Mouse (Mus musculus) MEL (cell line): ENCODE measurements around the gene Nr5a1. TPM values are rescaled to one million over a fixed set of nuclear protein-coding genes. Genes with fewer than 3 reads are reported as not detected.

Experiments used
- DNase-seq: peaks from one replicate; pipeline ENCODE4 v3.0.0; 2011; ENCODE audit warnings: low read depth, low spot score
- H3K27ac ChIP-seq: 2 replicates; pipeline ENCODE4 v1.5.1; 2012; ENCODE audit warnings: low read depth, mild to moderate bottlenecking, control low read depth, low read length, moderate library complexity; ENCODE audit not compliant: control insufficient read depth
- H3K27me3 ChIP-seq, 2 experiments: fragments of 150-350 bp in 1 of 2; sonication (generic) in 1 of 2; 2 replicates each; pipeline ENCODE4 v1.6.1; 2012; ENCODE audit warnings: low read length in 2 of 2, mild to moderate bottlenecking in 2 of 2, improper control_type of control experiment in 1 of 2, moderate library complexity in 1 of 2; ENCODE audit not compliant: insufficient read depth in 2 of 2, control insufficient read depth in 1 of 2
- H3K36me3 ChIP-seq, 2 experiments: 2 replicates each; pipeline ENCODE4 v1.6.1; 2012 to 2014; ENCODE audit warnings: low read length in 2 of 2, improper control_type of control experiment in 1 of 2, inconsistent platforms in 1 of 2, mild to moderate bottlenecking in 1 of 2; ENCODE audit not compliant: insufficient read depth in 2 of 2, control insufficient read depth in 1 of 2
- H3K4me1 ChIP-seq, 2 experiments: fragments of 150-350 bp in 1 of 2; sonication (generic) in 1 of 2; 2 replicates each; pipeline ENCODE4 v1.6.1; 2012; ENCODE audit warnings: low read length in 2 of 2, improper control_type of control experiment in 1 of 2, mild to moderate bottlenecking in 1 of 2; ENCODE audit not compliant: insufficient read depth in 2 of 2, control insufficient read depth in 1 of 2
- H3K4me3 ChIP-seq, 2 experiments: fragments of 150-350 bp in 1 of 2; sonication (generic) in 1 of 2; 2 replicates each; pipeline ENCODE4 v1.5.1; 2012; ENCODE audit warnings: low read depth in 2 of 2, low read length in 2 of 2, mild to moderate bottlenecking in 2 of 2, moderate library complexity in 2 of 2, control low read depth in 1 of 2, improper control_type of control experiment in 1 of 2; ENCODE audit not compliant: control insufficient read depth in 1 of 2, insufficient read depth in 1 of 2
- H3K79me2 ChIP-seq: 2 replicates; pipeline ENCODE4 v1.6.1; 2012; ENCODE audit warnings: mild to moderate bottlenecking, low read length, moderate library complexity; ENCODE audit not compliant: control insufficient read depth, poor library complexity, insufficient read depth
- H3K9ac ChIP-seq: 2 replicates; pipeline ENCODE4 v1.6.1; 2012; ENCODE audit warnings: low read depth, mild to moderate bottlenecking, control low read depth, low read length, moderate library complexity; ENCODE audit not compliant: control insufficient read depth, poor library complexity, severe bottlenecking
- H3K9me3 ChIP-seq: fragments of 150-350 bp; sonication (generic); replicated peaks from 2 replicates; pipeline ENCODE4 v1.6.1; 2012; ENCODE audit warnings: mild to moderate bottlenecking, low read length, improper control_type of control experiment, moderate library complexity; ENCODE audit not compliant: insufficient read depth
- CHD2 ChIP-seq: IDR thresholded peaks from 2 replicates; pipeline ENCODE4 v1.6.1; 2011; ENCODE audit warnings: low read length, improper control_type of control experiment
- ELF1 ChIP-seq: IDR thresholded peaks from 2 replicates; pipeline ENCODE4 v1.6.1; 2014; ENCODE audit warnings: low read depth, mild to moderate bottlenecking, inconsistent platforms, low read length, improper control_type of control experiment, moderate library complexity
- EP300 ChIP-seq, 2 experiments: IDR thresholded peaks; 2 replicates each; pipeline ENCODE4 v1.6.1; 2011; ENCODE audit warnings: improper control_type of control experiment in 2 of 2, low read length in 2 of 2, low read depth in 1 of 2, mild to moderate bottlenecking in 1 of 2
- HCFC1 ChIP-seq: IDR thresholded peaks from 2 replicates; pipeline ENCODE4 v1.6.1; 2012; ENCODE audit warnings: low read depth, mild to moderate bottlenecking, inconsistent platforms, low read length, improper control_type of control experiment, moderate library complexity
- KAT2A ChIP-seq: conservative IDR thresholded peaks from 2 replicates; pipeline ENCODE4 v1.6.1; 2012; ENCODE audit warnings: low read depth, low read length, improper control_type of control experiment, inconsistent platforms
- MXI1 ChIP-seq: IDR thresholded peaks from 2 replicates; pipeline ENCODE4 v1.6.1; 2011; ENCODE audit warnings: mild to moderate bottlenecking, low read depth, low read length, improper control_type of control experiment
- MYB ChIP-seq: IDR thresholded peaks from 2 replicates; pipeline ENCODE4 v1.6.1; 2011; ENCODE audit warnings: mild to moderate bottlenecking, low read depth, low read length, improper control_type of control experiment
- POLR2A ChIP-seq, 2 experiments: IDR thresholded peaks; 2 replicates each; pipeline ENCODE4 v1.6.1; 2011 to 2012; ENCODE audit warnings: low read length in 2 of 2, mild to moderate bottlenecking in 2 of 2, control low read depth in 1 of 2, improper control_type of control experiment in 1 of 2, low read depth in 1 of 2, moderate library complexity in 1 of 2; ENCODE audit not compliant: control insufficient read depth in 1 of 2, insufficient read depth in 1 of 2, poor library complexity in 1 of 2
- SIN3A ChIP-seq: IDR thresholded peaks from 2 replicates; pipeline ENCODE4 v1.6.1; 2012; ENCODE audit warnings: low read length, improper control_type of control experiment, inconsistent platforms
- TAL1 ChIP-seq: IDR thresholded peaks from 2 replicates; pipeline ENCODE4 v1.6.1; 2012; ENCODE audit warnings: mild to moderate bottlenecking, inconsistent platforms, low read length, moderate library complexity, mixed read lengths
- TBP ChIP-seq: IDR thresholded peaks from 2 replicates; pipeline ENCODE4 v1.8.0; 2011; ENCODE audit warnings: low read depth, low read length, improper control_type of control experiment
- UBTF ChIP-seq: IDR thresholded peaks from 2 replicates; pipeline ENCODE4 v1.6.1; 2012; ENCODE audit warnings: low read depth, mild to moderate bottlenecking, inconsistent platforms, low read length, improper control_type of control experiment, moderate library complexity, borderline replicate concordance; ENCODE audit not compliant: insufficient read depth
- USF1 ChIP-seq: IDR thresholded peaks from 2 replicates; pipeline ENCODE4 v1.6.1; 2014; ENCODE audit warnings: low read depth, mild to moderate bottlenecking, inconsistent platforms, low read length, improper control_type of control experiment, moderate library complexity
- USF2 ChIP-seq, 2 experiments: IDR thresholded peaks; 2 replicates each; pipeline ENCODE4 v1.6.1; 2011 to 2012; ENCODE audit warnings: improper control_type of control experiment in 2 of 2, low read length in 2 of 2, borderline replicate concordance in 1 of 2, inconsistent platforms in 1 of 2, low read depth in 1 of 2, mild to moderate bottlenecking in 1 of 2; ENCODE audit not compliant: insufficient read depth in 1 of 2
- ZKSCAN1 ChIP-seq: IDR thresholded peaks from 2 replicates; pipeline ENCODE4 v1.6.1; 2012; ENCODE audit warnings: low read depth, mild to moderate bottlenecking, inconsistent platforms, low read length, improper control_type of control experiment, moderate library complexity
- ZMIZ1 ChIP-seq: IDR thresholded peaks from 2 replicates; pipeline ENCODE4 v1.6.1; 2012; ENCODE audit warnings: low read depth, mild to moderate bottlenecking, inconsistent platforms, low read length, improper control_type of control experiment, moderate library complexity
- polyA plus RNA-seq, 2 experiments: library from polyadenylated mRNA; stranded (reverse) in 1 of 2; unstranded in 1 of 2; fragments of >175 nt in 1 of 2; fragments of >200 nt in 1 of 2; gene quantifications; 2 replicates each; pipeline versions ENCODE4 v1.2.1 to v1.2.4; 2012; ENCODE audit warnings: low replicate concordance in 2 of 2, low read depth in 1 of 2; ENCODE audit not compliant: insufficient read length in 2 of 2, insufficient read depth in 1 of 2, missing spikeins in 1 of 2
- total RNA-seq: library from RNA; depleted of rRNA; stranded (reverse); fragments of 300-350 nt; gene quantifications from 2 replicates; pipeline ENCODE4 v1.2.3, GENCODE M21; 2012

The Nr5a1 gene
- total and polyA plus RNA-seq, 3 experiments: not detected

DNA sequence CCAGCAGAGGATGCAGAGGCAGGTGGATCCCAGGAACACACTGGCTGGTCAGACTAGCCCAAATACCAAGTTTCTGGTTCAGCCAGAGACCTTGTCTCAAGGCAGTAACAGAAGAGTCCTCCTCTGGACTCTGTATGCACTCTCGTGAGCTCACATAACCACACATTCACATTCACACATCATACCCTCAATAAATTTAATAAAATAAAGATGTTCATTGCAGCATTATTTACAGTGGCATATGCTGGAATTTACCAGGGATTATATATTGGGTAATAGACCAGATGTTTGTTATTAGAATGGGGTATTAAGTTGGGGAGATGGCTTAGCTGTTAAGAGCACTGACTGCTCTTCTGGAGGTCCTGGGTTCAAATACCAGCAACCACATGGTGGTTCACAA, 64.0 kb downstream of the Nr5a1 start:
- no peak overlapping the region for H3K9ac ChIP-seq
- H3K27me3 ChIP-seq: no peaks in the 10 kb centered on the region
- peaks cover 0 to 5% of the 10 kb centered on the region in 2 experiments; a peak in 1 of 4 replicates for H3K4me1 ChIP-seq
- DNase-seq: no peak
- H3K27ac ChIP-seq: no peak overlapping the region
- H3K9me3 ChIP-seq: no peaks in the 10 kb centered on the region
- H3K79me2 ChIP-seq: no peaks in the 10 kb centered on the region
- TF ChIP-seq USF2 (IDR thresholded peaks at IDR 0.05; ENCODE audit: borderline replicate concordance in 1 of 2, insufficient read depth in 1 of 2, low read depth in 1 of 2, low read length in 2 of 2): no peak
- no peak for TF ChIP-seq MXI1
- TF ChIP-seq SIN3A: no peak
- no peak for TF ChIP-seq TAL1
- TF ChIP-seq KAT2A: no peak
- no peak for TF ChIP-seq ZMIZ1
- no peak for TF ChIP-seq ELF1
- TF ChIP-seq TBP: no peak
- no peak for TF ChIP-seq CHD2
- TF ChIP-seq UBTF: no peak
- H3K36me3 ChIP-seq: no peaks in the 10 kb centered on the region
- no peak overlapping the region for H3K4me3 ChIP-seq

DNA sequence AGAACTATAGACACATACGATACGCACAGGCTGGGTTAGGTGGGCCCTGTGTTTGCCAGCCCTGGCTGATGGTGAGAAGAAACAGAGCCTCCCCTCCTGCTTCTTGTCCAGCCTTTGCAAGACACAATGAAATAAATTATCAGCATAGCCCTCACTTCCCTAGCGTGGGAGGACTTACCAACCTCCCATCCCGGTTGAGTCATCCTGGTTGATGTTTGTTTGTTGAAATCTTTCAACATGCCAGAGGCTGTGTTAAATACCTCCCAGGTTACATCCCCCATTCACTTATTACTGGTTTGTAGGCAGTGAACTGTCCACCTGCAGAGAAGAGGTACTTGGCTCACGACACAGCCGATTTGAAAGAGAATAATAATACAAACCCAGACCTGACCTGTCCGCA, 66.7 kb downstream of the Nr5a1 start:
- TF ChIP-seq USF1 (no peak), UBTF (no peak)
- Histone ChIP-seq H3K27me3 (no peaks in the 10 kb centered on the region), H3K27ac (no peak overlapping the region), H3K9ac (no peak overlapping the region), H3K9me3 (no peaks in the 10 kb centered on the region), H3K4me3 (no peak overlapping the region), H3K79me2 (peaks cover 8% of the 10 kb centered on the region), H3K4me1 (peaks cover 0 to 9% of the 10 kb centered on the region in 2 experiments; a peak in 2 of 4 replicates), H3K36me3 (peaks cover 0 to 6% of the 10 kb centered on the region in 2 experiments; a peak in 2 of 4 replicates)
- no peak for DNase-seq

DNA sequence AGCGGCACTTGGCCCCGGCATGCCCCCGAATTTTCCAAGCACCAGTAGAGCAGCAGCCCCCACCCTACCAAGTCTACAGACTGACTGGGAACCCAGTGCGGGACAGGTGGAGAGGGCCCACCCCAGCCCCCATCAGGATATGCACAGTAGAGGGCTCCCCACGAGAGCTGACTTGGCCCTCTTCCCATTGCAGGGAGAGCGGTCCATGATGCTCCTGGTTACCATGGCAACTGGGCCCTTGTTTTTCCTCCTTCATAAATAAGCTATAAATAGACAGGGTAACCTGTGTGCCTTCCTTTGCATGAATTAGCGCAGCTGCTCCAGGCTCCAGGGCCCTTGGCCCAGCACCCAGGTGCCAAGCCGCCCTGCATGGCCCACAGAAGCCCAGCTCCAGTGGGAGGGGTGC, 67.1 kb downstream of the Nr5a1 start:
- DNase-seq: no peak
- peaks cover 10% of the 10 kb centered on the region for H3K79me2 ChIP-seq
- no peak for TF ChIP-seq MYB
- TF ChIP-seq ZKSCAN1: no peak
- TF ChIP-seq EP300 (IDR thresholded peaks at IDR 0.05; ENCODE audit: low read depth in 1 of 2, low read length in 2 of 2): no peak
- no peak for TF ChIP-seq MXI1
- TF ChIP-seq POLR2A (IDR thresholded peaks at IDR 0.05; ENCODE audit: control insufficient read depth in 1 of 2, insufficient read depth in 1 of 2, low read depth in 1 of 2, low read length in 2 of 2, poor library complexity in 1 of 2): no peak
- TF ChIP-seq HCFC1: no peak
- no peak overlapping the region for H3K9ac ChIP-seq
- no peak overlapping the region for H3K4me3 ChIP-seq
- H3K27me3 ChIP-seq: no peaks in the 10 kb centered on the region
- H3K9me3 ChIP-seq: no peaks in the 10 kb centered on the region
- H3K36me3 ChIP-seq: peaks cover 3 to 11% of the 10 kb centered on the region in 2 experiments; a peak in 2 of 4 replicates
- H3K27ac ChIP-seq: no peak overlapping the region
- peaks cover 0 to 9% of the 10 kb centered on the region in 2 experiments; a peak in 2 of 4 replicates for H3K4me1 ChIP-seq
